Mouse (Mus musculus) heart, embryonic 10.5 days (tissue): ENCODE results near the gene Nadk. TPM values are rescaled to one million over a fixed set of nuclear protein-coding genes. Genes with fewer than 3 reads are reported as not detected.
A peak's percentile ranks its signal among the peaks of the same experiment; 100 is the strongest.

Experiments used
- DNase-seq: peaks from one replicate; pipeline ENCODE4 v3.0.0-alpha.2; 2017; ENCODE audit warnings: low spot score
- H3K27ac ChIP-seq: fragments of 300-500 bp; sonication (generic); 2 replicates; pipeline ENCODE4 v1.5.1; 2016; ENCODE audit warnings: mild to moderate bottlenecking
- H3K27me3 ChIP-seq: fragments of 300-500 bp; sonication (generic); 2 replicates; pipeline ENCODE4 v1.6.1; 2016; ENCODE audit warnings: mild to moderate bottlenecking; ENCODE audit not compliant: poor library complexity, insufficient read depth, severe bottlenecking
- H3K36me3 ChIP-seq: fragments of 300-500 bp; sonication (generic); 2 replicates; pipeline ENCODE4 v1.6.1; 2016; ENCODE audit warnings: mild to moderate bottlenecking, moderate library complexity
- H3K4me1 ChIP-seq: fragments of 300-500 bp; sonication (generic); 2 replicates; pipeline ENCODE4 v1.6.1; 2016; ENCODE audit warnings: mild to moderate bottlenecking
- H3K4me3 ChIP-seq: fragments of 300-500 bp; sonication (generic); 2 replicates; pipeline ENCODE4 v1.5.1; 2016; ENCODE audit warnings: mild to moderate bottlenecking, moderate library complexity
- H3K9me3 ChIP-seq: fragments of 300-500 bp; sonication (generic); 2 replicates; pipeline ENCODE4 v1.6.1; 2016; ENCODE audit warnings: mild to moderate bottlenecking, moderate library complexity
- WGBS: fragments of 180-500 bp; shearing (Covaris S2); methylation state at CpG from one replicate; pipeline ENCODE4 v1.1.7; 2016; 5-methylcytosine and 5-hydroxymethylcytosine counted together
- polyA plus RNA-seq: library from polyadenylated mRNA; unstranded; fragments of >200 nt; fragmentation: Nextera tagmentation; extraction: Ambion mirVana; gene quantifications from 2 replicates; pipeline ENCODE4 v1.2.1, GENCODE M21; 2016

The Nadk gene
- polyA plus RNA-seq: 70.8 and 93.3 TPM in 2 replicates

DNA sequence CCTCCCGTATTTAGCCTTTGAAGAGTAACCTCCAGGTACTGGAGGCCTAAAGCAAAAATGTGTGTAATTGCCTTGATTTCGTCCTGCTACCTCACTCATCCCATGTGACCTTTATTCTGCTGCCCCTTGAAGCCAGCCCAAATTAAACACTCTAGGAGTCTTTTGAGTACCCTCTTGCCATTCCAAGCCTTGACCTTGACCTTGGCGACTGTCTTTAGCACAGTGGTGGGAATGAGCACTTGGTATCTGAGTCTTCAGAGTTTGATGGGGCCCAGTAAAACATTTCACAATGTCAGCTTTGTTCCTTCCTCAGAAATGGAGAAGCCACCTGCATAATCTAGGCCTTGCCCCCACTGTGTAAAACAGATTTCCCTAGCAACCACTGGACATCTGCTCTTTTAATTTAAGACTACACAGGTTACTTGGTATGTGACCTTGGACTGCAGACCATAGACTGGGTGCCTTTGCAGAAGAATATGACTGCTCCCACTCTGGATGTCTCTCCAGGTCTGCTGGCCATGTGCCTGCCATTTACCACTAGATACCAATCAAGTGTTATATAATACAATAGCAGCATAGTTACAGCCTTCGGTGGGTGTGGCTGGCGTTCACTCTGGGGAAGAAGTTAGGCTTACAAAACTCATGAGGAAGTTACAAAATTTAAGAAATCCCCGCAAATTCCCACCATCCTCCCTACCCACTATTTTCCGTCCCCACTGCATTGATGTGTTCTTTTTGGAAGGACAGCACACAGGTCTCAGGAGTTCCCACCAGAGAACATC lies at the start of gene Nadk:
Nadk (plus strand) TSS at position 718 of the 782 bp plus-strand sequence.
- H3K9me3 ChIP-seq: no peaks in the 10 kb centered on the region
- DNase-seq: no peak
- peaks cover 42% of the 10 kb centered on the region for H3K36me3 ChIP-seq
- H3K27me3 ChIP-seq: no peaks in the 10 kb centered on the region
- peak within 1 kb of the TSS; percentile 89 for H3K4me3 ChIP-seq
- H3K4me1 ChIP-seq: peaks cover 62% of the 10 kb centered on the region
- WGBS: 75% methylated on average over 7 of the region's 7 CpGs
- peak within 1 kb of the TSS; percentile 95 for H3K27ac ChIP-seq

DNA sequence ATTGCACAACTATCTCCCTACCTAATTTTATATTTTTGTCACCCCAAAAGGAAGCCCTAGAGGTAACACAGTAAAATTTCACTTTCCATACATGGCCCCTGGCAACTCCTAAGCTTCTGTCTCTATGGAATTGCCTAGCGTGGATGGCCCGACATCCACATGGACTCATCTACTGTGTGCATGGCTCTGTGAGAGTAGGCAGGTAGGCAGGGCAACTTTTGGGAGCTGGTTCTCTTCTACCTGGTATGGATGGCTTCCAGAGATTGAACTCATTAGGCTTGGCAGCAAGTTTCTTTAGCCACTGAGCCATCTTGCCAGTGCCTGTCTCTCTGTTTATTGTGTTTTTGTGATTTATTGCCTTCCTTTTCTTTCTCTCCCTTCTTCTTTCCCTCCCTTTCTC lies 47.4 kb upstream of the Nadk start:
- Histone ChIP-seq H3K9me3 (no peaks in the 10 kb centered on the region), H3K27ac (no peak overlapping the region), H3K27me3 (no peaks in the 10 kb centered on the region), H3K36me3 (peaks cover 17% of the 10 kb centered on the region), H3K4me3 (no peak overlapping the region), H3K4me1 (no peaks in the 10 kb centered on the region)
- DNase-seq: no peak
- 92% methylated on average over 2 of the region's 2 CpGs for WGBS

DNA sequence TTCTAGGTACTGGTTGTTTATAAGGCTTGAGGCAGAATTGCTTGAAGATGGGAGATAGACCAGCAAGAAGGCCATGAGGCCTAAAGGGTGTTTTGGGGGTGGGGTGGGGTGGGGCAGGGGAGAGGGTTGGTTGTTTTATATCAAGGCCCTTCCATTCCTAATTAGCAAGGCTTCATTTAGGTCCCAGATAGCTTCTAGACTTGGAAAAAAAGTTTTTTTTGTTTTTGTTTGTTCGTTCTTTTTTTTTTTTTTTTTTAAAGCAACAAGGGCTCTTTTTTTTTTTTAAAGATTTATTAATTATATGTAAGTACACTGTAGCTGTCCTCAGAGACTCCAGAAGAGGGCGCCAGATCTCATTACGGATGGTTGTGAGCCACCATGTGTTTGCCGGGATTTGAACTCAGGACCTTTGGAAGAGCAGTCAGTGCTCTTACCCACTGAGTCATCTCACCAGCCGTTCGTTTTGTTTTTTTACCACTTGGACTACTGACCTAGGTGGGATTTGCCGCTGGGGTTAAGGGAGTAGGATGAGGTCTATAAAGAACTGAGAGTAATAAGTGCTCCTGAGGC lies 44.1 kb upstream of the Nadk start:
- peaks cover 25% of the 10 kb centered on the region for H3K36me3 ChIP-seq

DNA sequence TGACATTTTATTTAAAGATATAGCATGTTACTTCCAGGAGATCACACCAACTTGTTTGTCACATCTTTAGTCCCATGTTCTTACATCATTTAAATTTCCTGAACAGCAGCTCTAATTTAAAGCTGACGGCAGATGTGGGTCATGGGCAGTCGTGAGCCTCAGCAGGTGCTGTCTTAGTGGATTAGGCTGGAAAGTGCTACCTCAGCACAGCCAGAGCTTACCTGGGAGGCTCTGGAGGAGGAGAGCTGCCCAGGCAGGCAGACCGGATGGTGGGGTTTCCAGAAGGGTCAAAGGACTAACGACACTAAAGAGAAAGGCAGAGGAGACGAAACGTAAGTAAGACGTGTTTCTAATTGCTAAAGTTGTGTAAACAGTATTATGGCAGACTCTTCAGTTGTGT lies 39.9 kb upstream of the Nadk start:
- Histone ChIP-seq H3K27me3 (no peaks in the 10 kb centered on the region), H3K9me3 (no peaks in the 10 kb centered on the region), H3K4me1 (0 out of 2 replicates have a peak, but pooled peaks cover 2% of the 10 kb centered on the region), H3K4me3 (no peak overlapping the region), H3K27ac (no peak overlapping the region), H3K36me3 (peaks cover 17% of the 10 kb centered on the region)
- no peak for DNase-seq
- WGBS: 85% methylated on average over 7 of the region's 7 CpGs

More for the DNA sequence above, 44.1 kb upstream of the Nadk start:
- Histone ChIP-seq H3K4me3 (no peak overlapping the region), H3K4me1 (0 out of 2 replicates have a peak, but pooled peaks cover 2% of the 10 kb centered on the region), H3K27ac (no peak overlapping the region), H3K27me3 (no peaks in the 10 kb centered on the region), H3K9me3 (no peaks in the 10 kb centered on the region)
- 89% methylated on average over 7 of the region's 7 CpGs for WGBS
- DNase-seq: no peak

DNA sequence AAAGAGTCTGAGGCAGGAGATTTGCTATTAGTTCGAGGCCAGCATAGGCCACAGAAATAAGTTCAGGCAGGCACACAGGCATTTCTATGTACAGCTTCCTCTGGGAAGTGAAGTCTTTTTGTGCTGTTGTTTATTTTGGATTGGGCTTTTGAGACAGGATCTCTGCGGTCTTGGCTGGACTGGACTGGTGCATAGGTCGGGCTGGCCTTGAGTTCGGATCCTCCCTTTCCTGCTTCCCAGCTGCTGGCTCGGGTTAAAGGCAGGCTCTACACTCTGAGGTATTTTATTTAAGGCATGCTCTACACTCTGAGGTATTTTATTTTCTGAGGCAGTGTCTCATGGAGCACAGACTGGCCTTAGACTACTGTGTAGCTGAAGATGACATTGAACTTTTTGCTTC lies 36.4 kb upstream of the Nadk start:
- Histone ChIP-seq H3K4me1 (0 out of 2 replicates have a peak, but pooled peaks cover 2% of the 10 kb centered on the region), H3K27ac (no peak overlapping the region), H3K27me3 (no peaks in the 10 kb centered on the region), H3K9me3 (no peaks in the 10 kb centered on the region), H3K4me3 (no peak overlapping the region), H3K36me3 (peaks cover 48% of the 10 kb centered on the region)
- no peak for DNase-seq
- WGBS: 81% methylated on average over 5 of the region's 5 CpGs

DNA sequence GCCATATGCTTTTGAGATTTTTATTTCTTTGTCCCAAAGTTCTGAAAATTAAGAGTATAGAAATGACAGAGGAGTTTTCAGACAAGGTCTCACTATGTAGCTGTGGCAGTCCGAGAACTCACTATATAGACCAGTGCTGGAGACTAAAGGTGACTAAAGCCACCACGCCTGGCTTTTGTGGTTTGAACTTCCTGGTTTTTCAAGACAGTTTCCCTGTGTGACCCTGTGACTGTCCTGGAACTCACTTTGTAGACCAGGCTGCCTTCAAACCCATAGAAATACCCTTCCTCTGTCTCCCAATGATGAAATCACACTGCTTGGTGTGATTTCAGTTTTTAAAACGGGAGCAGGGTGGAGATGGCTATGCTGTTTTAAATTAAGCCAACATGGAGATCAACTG lies 32.9 kb upstream of the Nadk start:
- 86% methylated on average over 3 of the region's 3 CpGs for WGBS
- Histone ChIP-seq H3K36me3 (peaks cover 67% of the 10 kb centered on the region), H3K27ac (no peak overlapping the region), H3K4me3 (no peak overlapping the region), H3K27me3 (no peaks in the 10 kb centered on the region), H3K4me1 (no peaks in the 10 kb centered on the region), H3K9me3 (no peaks in the 10 kb centered on the region)
- no peak for DNase-seq

DNA sequence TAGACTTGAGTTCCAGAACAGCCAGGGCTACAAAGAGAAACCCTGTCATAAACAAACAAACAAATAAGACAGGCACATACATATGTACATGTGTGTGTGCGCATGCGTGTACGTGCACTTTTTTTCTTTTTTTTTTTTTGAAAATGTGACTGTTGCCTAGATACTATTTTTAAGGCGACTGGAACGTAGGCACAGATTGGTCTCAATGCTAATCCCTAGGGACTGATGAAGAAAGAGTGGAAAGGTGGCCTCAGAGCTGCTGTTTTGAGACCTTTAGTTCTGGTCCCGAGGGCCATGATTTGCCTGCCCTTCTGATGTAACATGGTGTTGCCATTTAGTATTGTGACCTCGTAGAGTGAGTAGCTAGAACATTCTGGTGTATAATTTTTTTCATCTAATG lies 12.2 kb upstream of the Nadk start:
- Histone ChIP-seq H3K4me3 (no peak overlapping the region), H3K27me3 (no peaks in the 10 kb centered on the region), H3K4me1 (no peaks in the 10 kb centered on the region), H3K36me3 (peaks cover 79% of the 10 kb centered on the region), H3K27ac (no peak overlapping the region), H3K9me3 (no peaks in the 10 kb centered on the region)
- DNase-seq: no peak
- WGBS: 94% methylated on average over 7 of the region's 7 CpGs

DNA sequence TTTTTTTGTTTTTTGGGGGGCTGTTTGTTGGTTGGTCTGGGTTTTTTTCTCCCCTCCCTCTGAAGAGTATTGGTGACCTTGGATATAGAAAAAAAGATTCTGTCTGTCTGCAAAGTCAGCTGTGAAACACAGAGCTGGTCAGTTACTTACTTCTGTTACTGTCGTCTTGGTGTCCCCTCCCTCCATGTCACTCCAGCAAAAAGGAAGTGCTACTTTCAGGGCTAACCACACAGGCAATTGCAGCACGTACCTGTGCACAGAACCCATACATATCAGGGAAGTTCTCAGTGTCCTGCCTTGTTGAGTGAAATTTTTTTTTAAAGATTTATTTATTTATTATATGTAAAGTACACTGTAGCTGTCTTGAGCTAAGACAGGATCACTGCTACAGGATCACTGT lies 11.7 kb upstream of the Nadk start:
- WGBS: 77% methylated on average over 2 of the region's 2 CpGs
- no peak for DNase-seq
- Histone ChIP-seq H3K4me1 (no peaks in the 10 kb centered on the region), H3K27me3 (no peaks in the 10 kb centered on the region), H3K27ac (no peak overlapping the region), H3K4me3 (no peak overlapping the region), H3K36me3 (peaks cover 80% of the 10 kb centered on the region), H3K9me3 (no peaks in the 10 kb centered on the region)

DNA sequence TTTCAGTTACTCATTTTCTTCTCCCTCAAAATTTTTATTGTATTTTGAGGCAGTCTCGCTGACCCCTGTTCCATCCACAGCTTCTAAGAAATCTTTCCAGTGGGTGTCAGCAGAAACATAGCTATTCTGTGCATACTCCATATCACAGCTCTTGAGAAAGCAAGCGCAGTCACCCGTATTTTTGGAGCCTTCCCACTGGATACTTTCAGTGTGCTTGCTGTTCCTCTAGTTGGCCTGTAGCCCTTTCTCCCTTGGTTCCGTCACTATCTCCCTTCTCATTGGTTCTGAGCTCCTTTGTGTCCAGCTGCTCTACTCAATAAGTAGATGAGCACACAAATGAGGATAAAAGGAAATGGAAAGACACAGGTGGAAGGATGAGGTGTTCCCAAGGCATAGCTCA lies 11.1 kb upstream of the Nadk start:
- no peak overlapping the region for H3K4me3 ChIP-seq
- no peak for DNase-seq
- H3K36me3 ChIP-seq: peaks cover 80% of the 10 kb centered on the region
- H3K27me3 ChIP-seq: no peaks in the 10 kb centered on the region
- WGBS: 93% methylated on average over 4 of the region's 4 CpGs
- no peak overlapping the region for H3K27ac ChIP-seq
- H3K9me3 ChIP-seq: no peaks in the 10 kb centered on the region
- no peaks in the 10 kb centered on the region for H3K4me1 ChIP-seq

DNA sequence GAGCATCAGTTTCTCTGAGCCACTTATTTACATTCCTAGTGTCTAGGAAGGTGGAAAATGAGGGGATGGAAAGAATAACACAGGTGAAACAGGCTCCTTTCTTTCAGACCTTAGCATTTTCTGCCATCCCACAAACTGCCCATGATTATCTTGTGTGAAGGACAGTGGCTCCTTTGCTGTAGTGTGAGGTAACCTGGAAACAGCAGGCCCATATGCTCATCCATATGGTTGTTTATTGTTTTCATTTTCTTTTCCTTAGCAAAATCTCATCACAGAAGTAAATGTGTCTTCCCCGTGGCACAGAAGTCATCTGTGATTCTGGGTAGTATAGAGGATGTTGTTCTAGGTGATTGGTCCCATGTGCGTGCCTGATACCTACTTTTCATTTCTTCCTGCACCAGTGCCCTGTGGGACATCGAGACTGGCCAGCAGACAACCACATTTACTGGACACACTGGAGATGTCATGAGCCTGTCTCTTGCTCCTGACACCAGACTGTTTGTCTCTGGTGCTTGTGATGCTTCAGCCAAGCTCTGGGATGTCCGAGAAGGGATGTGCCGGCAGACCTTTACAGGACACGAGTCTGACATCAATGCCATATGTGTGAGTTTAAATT lies 9.2 kb upstream of the Nadk start:
- H3K4me1 ChIP-seq: no peaks in the 10 kb centered on the region
- H3K27ac ChIP-seq: no peak overlapping the region
- no peak overlapping the region for H3K4me3 ChIP-seq
- no peaks in the 10 kb centered on the region for H3K9me3 ChIP-seq
- no peaks in the 10 kb centered on the region for H3K27me3 ChIP-seq
- H3K36me3 ChIP-seq: peaks cover 88% of the 10 kb centered on the region
- WGBS: 93% methylated on average over 6 of the region's 6 CpGs
- DNase-seq: no peak

DNA sequence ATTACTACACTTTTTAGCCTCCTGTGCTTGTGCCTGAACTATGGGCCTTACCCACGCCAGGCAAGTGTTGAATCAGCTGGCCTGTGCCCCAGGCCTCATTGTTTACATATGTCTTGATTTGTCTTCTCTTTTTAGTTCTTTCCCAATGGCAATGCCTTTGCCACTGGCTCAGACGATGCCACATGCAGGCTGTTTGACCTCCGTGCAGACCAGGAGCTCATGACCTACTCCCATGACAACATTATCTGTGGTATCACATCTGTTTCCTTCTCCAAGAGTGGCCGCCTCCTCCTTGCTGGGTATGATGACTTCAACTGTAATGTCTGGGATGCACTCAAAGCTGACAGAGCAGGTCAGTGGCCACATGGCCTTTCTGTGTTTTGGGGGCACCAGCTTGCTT lies 7.3 kb upstream of the Nadk start:
- Histone ChIP-seq H3K36me3 (peaks cover 95% of the 10 kb centered on the region), H3K9me3 (no peaks in the 10 kb centered on the region), H3K27ac (no peak overlapping the region), H3K4me3 (no peak overlapping the region), H3K4me1 (peaks cover 3% of the 10 kb centered on the region; the same call in 1 of the 2 replicates), H3K27me3 (no peaks in the 10 kb centered on the region)
- no peak for DNase-seq
- 56% methylated on average over 4 of the region's 4 CpGs for WGBS

DNA sequence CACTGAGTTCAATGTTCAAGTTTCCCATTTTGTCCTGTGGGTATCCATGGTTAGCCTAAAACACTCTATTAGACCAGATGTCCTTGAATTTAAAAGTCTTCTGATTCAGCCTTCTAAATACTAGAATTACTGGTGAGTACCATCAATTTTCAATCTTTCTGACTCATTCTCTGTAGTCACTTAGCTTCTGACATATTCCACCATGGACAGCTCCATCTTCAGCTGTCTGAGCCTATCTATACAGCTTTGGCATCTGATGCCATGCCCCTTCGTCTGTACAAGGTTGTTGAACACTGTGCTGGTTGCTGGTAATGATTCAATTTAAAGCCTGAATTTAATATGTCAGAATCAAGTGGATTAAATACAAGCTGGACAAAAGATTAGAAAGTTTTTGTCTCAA lies 6.7 kb upstream of the Nadk start:
- no peak for DNase-seq
- H3K27ac ChIP-seq: no peak overlapping the region
- H3K9me3 ChIP-seq: no peaks in the 10 kb centered on the region
- H3K4me3 ChIP-seq: no peak overlapping the region
- H3K27me3 ChIP-seq: no peaks in the 10 kb centered on the region
- H3K4me1 ChIP-seq: peaks cover 8% of the 10 kb centered on the region; the same call in 1 of the 2 replicates
- peaks cover 95% of the 10 kb centered on the region for H3K36me3 ChIP-seq
- 66% methylated on average over 1 of the region's 1 CpGs for WGBS

DNA sequence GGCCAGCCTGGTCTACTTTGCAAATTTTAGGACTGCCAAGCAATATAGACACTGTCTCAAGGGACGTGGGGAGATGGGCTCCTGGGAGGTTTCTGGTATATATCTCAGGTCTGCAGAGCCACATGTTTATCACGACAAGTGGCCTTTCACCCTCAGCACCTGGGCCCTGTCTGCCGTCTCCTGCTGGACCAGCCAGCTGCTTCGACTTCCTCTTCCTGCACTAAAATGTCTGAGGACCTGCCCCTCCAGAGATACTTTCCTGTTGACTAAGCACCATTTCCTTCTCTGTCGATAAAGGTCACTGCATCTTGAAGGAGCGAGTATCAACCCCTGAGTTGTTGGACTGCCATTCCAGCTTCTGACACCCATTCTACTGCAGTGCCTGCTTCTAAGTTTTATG lies 2.7 kb upstream of the Nadk start:
- WGBS: 54% methylated on average over 6 of the region's 6 CpGs
- H3K4me1 ChIP-seq: peaks cover 45% of the 10 kb centered on the region
- H3K4me3 ChIP-seq: no peak overlapping the region
- no peak overlapping the region for H3K27ac ChIP-seq
- no peak for DNase-seq
- H3K9me3 ChIP-seq: no peaks in the 10 kb centered on the region
- H3K36me3 ChIP-seq: peaks cover 66% of the 10 kb centered on the region
- H3K27me3 ChIP-seq: no peaks in the 10 kb centered on the region
